Mouse (Mus musculus) liver, embryonic 13.5 days (tissue): ENCODE measurements around the gene Pdzd3. TPM values are rescaled to one million over a fixed set of nuclear protein-coding genes. Genes with fewer than 3 reads are reported as not detected.
A peak's percentile ranks its signal among the peaks of the same experiment; 100 is the strongest.
"Not testable (repeated sequence)": the region's sequence is repeated elsewhere in the genome, so short reads cannot be mapped to it uniquely, and the experiment has no call there.

ENCODE experiments used
- ATAC-seq: fragments of 200-750 bp; cut with Nextera tagmentation; 2 replicates; pipeline ENCODE4 v1.8.0; 2017; ENCODE audit warnings: low read depth, mild to moderate bottlenecking, moderate number of reproducible peaks, moderate library complexity
- DNase-seq: peaks from one replicate; pipeline ENCODE4 v3.0.0; 2022
- H3K27ac ChIP-seq: fragments of 300-500 bp; sonication (generic); 2 replicates; pipeline ENCODE4 v1.5.1; 2015; ENCODE audit warnings: moderate library complexity, mild to moderate bottlenecking, inconsistent platforms
- H3K27me3 ChIP-seq: fragments of 300-500 bp; sonication (generic); 2 replicates; pipeline ENCODE4 v1.6.1; 2015; ENCODE audit warnings: mild to moderate bottlenecking, inconsistent platforms
- H3K36me3 ChIP-seq: fragments of 300-500 bp; sonication (generic); 2 replicates; pipeline ENCODE4 v1.6.1; 2015; ENCODE audit warnings: mild to moderate bottlenecking, inconsistent platforms
- H3K4me1 ChIP-seq: fragments of 300-500 bp; sonication (generic); replicated peaks from 2 replicates; pipeline ENCODE4 v1.6.1; 2015; ENCODE audit warnings: inconsistent platforms
- H3K4me2 ChIP-seq: fragments of 300-500 bp; sonication (generic); 2 replicates; pipeline ENCODE4 v1.6.1; 2015; ENCODE audit warnings: inconsistent platforms, mild to moderate bottlenecking, moderate library complexity
- H3K4me3 ChIP-seq: fragments of 300-500 bp; sonication (generic); replicated peaks from 2 replicates; pipeline ENCODE4 v1.5.1; 2015; ENCODE audit warnings: mild to moderate bottlenecking, inconsistent platforms
- H3K9ac ChIP-seq: fragments of 300-500 bp; sonication (generic); 2 replicates; pipeline ENCODE4 v1.6.1; 2015; ENCODE audit warnings: mild to moderate bottlenecking, inconsistent platforms
- H3K9me3 ChIP-seq: fragments of 300-500 bp; sonication (generic); replicated peaks from 2 replicates; pipeline ENCODE4 v1.6.1; 2016; ENCODE audit warnings: inconsistent platforms
- WGBS: fragments of 180-500 bp; shearing (Covaris S2); methylation state at CpG from one replicate; pipeline ENCODE4 v1.1.7; 2015; ENCODE audit not compliant: insufficient replicate concordance; 5-methylcytosine and 5-hydroxymethylcytosine counted together
- polyA plus RNA-seq: library from polyadenylated mRNA; unstranded; fragments of >200 nt; fragmentation: Nextera tagmentation; extraction: Ambion mirVana; gene quantifications from 2 replicates; pipeline ENCODE4 v1.2.1, GENCODE M21; 2015

The Pdzd3 gene
- 0.06 and 0.24 TPM in 2 replicates for polyA plus RNA-seq

- Histone ChIP-seq H3K36me3 (no peaks in the 10 kb centered on the region), H3K9me3 (no peaks in the 10 kb centered on the region), H3K4me2 (no peak within 1 kb of the TSS), H3K27me3 (peaks cover 4% of the 10 kb centered on the region; the same call in 1 of the 2 replicates), H3K27ac (no peak within 1 kb of the TSS), H3K4me1 (peaks cover 30% of the 10 kb centered on the region), H3K9ac (no peak within 1 kb of the TSS), H3K4me3 (no peak within 1 kb of the TSS)
- no peak for ATAC-seq
- WGBS = 74% methylated on average over 10 of the region's 10 CpGs
- no peak for DNase-seq
Observed at GRCm38 (mm10) chr9:44251314-44251713, at the start of gene Pdzd3. Pdzd3 (minus strand) TSS chr9:44251471.

- WGBS = 89% methylated on average over 3 of the region's 3 CpGs
- not testable (repeated sequence) for H3K4me3 ChIP-seq, DNase-seq, H3K9ac ChIP-seq, H3K4me2 ChIP-seq, H3K9me3 ChIP-seq, H3K27me3 ChIP-seq, ATAC-seq
- peaks cover 81% of the 10 kb centered on the region for H3K36me3 ChIP-seq
- peak overlapping the region; percentile 34; the same call in 1 of the 2 replicates for H3K27ac ChIP-seq
- peaks cover 30% of the 10 kb centered on the region for H3K4me1 ChIP-seq
Observed at GRCm38 (mm10) chr9:44300001-44300400, 48.7 kb upstream of the Pdzd3 start.

DNA sequence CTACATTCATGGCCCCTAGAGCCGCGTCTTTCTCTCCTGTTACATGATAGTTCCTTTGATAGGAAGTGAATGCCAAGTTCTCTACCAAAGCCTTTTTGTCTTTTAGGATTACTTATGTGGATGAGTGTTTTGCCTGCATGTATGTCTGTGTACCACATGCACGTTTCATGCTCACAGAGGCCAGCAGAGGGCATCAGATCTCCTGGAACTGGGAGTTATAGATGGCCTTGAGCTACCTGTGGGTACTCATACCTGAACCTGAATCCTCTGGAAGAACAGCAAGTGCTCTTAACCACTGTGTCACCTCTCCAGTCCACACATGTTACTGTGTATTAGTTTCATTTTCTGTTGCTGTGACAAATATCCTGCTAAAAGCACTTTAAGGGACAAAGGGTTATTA is 41.2 kb upstream of the Pdzd3 start:
- Histone ChIP-seq H3K27me3 (0 out of 2 replicates have a peak, but pooled peaks cover 3% of the 10 kb centered on the region), H3K9me3 (0 out of 2 replicates have a peak, but pooled peaks cover 3% of the 10 kb centered on the region), H3K4me1 (peaks cover 40% of the 10 kb centered on the region), H3K9ac (no peak overlapping the region), H3K36me3 (peaks cover 74% of the 10 kb centered on the region), H3K4me3 (no peak overlapping the region), H3K4me2 (no peak overlapping the region), H3K27ac (peak overlapping the region; percentile 25; the same call in 1 of the 2 replicates)
- no peak for ATAC-seq
- WGBS = 57% methylated on average over 3 of the region's 3 CpGs
- DNase-seq = no peak

GRCm38 (mm10) chr9:44288959-44289291 is 37.7 kb upstream of the Pdzd3 start:
- DNase-seq (peak; percentile 33), ATAC-seq (peak; percentile 37)
- H3K4me2 ChIP-seq = peak overlapping the region; percentile 88
- peak overlapping the region; percentile 97 for H3K4me3 ChIP-seq
- H3K9ac ChIP-seq = peak overlapping the region; percentile 99
- peaks cover 52% of the 10 kb centered on the region for H3K36me3 ChIP-seq
- H3K27me3 ChIP-seq = 0 out of 2 replicates have a peak, but pooled peaks cover 8% of the 10 kb centered on the region
- 9% methylated on average over 11 of the region's 11 CpGs for WGBS
- H3K9me3 ChIP-seq = 0 out of 2 replicates have a peak, but pooled peaks cover 3% of the 10 kb centered on the region
- peak overlapping the region; percentile 97 for H3K27ac ChIP-seq
- peaks cover 71% of the 10 kb centered on the region for H3K4me1 ChIP-seq

GRCm38 (mm10) chr9:44288076-44288958 is 37.0 kb upstream of the Pdzd3 start, which contains the start of gene Abcg4:
Abcg4 (minus strand) TSS chr9:44288615.
- Histone ChIP-seq H3K36me3 (peaks cover 52% of the 10 kb centered on the region), H3K9me3 (0 out of 2 replicates have a peak, but pooled peaks cover 3% of the 10 kb centered on the region), H3K4me1 (peaks cover 77% of the 10 kb centered on the region), H3K4me2 (peak within 1 kb of the TSS; percentile 88), H3K4me3 (peak within 1 kb of the TSS; percentile 97), H3K27me3 (0 out of 2 replicates have a peak, but pooled peaks cover 8% of the 10 kb centered on the region), H3K27ac (peak within 1 kb of the TSS; percentile 97), H3K9ac (peak within 1 kb of the TSS; percentile 99)
- peak; percentile 85 for ATAC-seq
- peak; percentile 81 for DNase-seq
- WGBS = 1% methylated on average over 38 of the region's 38 CpGs

DNA sequence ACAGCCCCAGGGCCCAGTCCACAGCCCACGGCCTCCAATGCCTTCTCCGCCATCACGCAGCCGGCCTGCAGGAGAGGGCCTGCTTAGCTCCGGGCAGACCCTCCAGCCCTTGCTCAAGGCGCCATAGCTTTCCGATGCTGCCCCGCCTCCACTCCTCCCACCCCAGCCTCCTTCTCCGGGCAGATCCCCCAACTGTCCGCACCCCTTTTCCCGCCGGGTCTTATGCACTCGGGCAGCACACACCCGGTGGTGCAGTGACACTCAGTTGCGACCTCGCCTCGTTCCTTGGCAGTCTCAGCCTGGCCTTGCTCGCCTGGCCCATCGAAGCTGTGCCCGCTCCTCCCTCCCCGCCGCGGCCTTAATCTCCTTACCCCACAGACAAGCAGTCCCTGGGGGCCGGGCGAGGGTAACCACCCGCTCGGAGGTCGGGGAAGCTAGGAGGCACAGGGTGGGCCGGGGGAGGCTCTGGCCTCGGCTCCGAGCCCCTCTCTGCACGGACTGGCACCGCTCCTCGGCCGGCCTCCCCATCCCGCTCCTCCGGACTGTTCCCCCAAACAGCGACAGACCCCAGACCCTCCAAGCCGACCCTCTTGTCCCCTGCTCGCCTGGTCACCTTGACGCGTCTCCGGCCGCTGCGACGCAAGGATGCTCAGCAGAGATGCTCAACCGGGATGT is 36.3 kb upstream of the Pdzd3 start:
- Histone ChIP-seq H3K27ac (peak overlapping the region; percentile 97), H3K4me1 (peaks cover 77% of the 10 kb centered on the region), H3K9me3 (0 out of 2 replicates have a peak, but pooled peaks cover 3% of the 10 kb centered on the region), H3K4me2 (peak overlapping the region; percentile 88), H3K27me3 (0 out of 2 replicates have a peak, but pooled peaks cover 8% of the 10 kb centered on the region), H3K4me3 (peak overlapping the region; percentile 97), H3K36me3 (peaks cover 49% of the 10 kb centered on the region), H3K9ac (peak overlapping the region; percentile 99)
- WGBS = 2% methylated on average over 47 of the region's 47 CpGs
- peak; percentile 37 for ATAC-seq
- peak; percentile 48 for DNase-seq

DNA sequence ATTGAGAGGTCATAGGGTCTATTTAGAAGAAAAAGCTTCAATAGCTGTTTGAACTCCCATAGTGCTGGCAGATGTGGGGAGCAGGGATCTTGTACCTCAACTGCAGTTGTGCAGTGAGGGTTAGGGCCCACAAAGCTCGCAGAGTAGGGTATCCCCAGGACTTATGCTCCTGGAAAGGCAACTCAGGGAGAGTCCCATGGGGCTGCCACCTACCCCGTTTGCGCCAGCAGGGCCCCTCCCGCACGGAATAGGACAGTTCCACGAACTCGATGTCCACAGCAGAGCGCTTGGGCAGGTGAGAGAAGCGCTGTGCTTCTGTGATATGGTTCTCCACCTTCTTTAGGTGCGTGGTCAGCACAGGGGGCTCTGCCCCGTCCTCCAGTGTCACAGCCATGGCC is 35.7 kb upstream of the Pdzd3 start:
- DNase-seq (peak; percentile 29), ATAC-seq (0 out of 2 replicates have a peak, but pooled peaks have one; percentile 8)
- peak overlapping the region; percentile 97 for H3K4me3 ChIP-seq
- 6% methylated on average over 11 of the region's 11 CpGs for WGBS
- peak overlapping the region; percentile 97 for H3K27ac ChIP-seq
- H3K36me3 ChIP-seq = peaks cover 49% of the 10 kb centered on the region
- peak overlapping the region; percentile 99 for H3K9ac ChIP-seq
- H3K9me3 ChIP-seq = 0 out of 2 replicates have a peak, but pooled peaks cover 3% of the 10 kb centered on the region
- H3K27me3 ChIP-seq = 0 out of 2 replicates have a peak, but pooled peaks cover 8% of the 10 kb centered on the region
- peak overlapping the region; percentile 88 for H3K4me2 ChIP-seq
- H3K4me1 ChIP-seq = peaks cover 73% of the 10 kb centered on the region

DNA sequence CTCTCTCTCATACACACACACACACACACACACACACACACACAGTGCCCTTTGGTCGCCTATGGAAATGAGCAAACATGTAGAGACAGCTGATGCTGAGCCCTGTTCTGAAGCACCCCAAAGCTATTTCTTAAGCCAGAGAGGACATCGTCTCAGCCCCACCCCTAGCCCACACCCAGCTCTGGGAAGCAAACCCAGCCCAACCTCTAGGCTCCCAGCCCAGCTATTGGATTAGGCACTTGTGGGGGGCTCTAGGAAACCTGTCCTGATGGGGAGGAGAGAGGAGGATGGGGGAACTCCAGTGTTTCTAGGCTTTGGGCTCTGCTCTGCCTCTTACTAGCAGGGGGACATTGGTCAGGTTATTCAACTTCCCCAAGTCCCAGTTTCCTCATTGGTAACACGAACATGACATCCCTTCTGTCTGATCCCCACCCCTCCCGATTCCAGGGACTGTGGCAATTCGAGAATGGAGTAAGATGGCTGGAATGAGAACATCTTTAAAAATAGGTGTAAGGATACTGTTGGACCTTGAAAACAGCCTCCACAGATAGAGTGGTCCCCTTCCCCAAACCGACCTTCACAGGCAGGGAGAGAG is 35.1 kb upstream of the Pdzd3 start:
- 0 out of 2 replicates have a peak, but pooled peaks cover 8% of the 10 kb centered on the region for H3K27me3 ChIP-seq
- ATAC-seq (peak; percentile 62), DNase-seq (peak; percentile 68)
- peak overlapping the region; percentile 88 for H3K4me2 ChIP-seq
- peaks cover 49% of the 10 kb centered on the region for H3K36me3 ChIP-seq
- peak overlapping the region; percentile 97 for H3K4me3 ChIP-seq
- peak overlapping the region; percentile 99 for H3K9ac ChIP-seq
- WGBS = 4% methylated on average over 6 of the region's 6 CpGs
- H3K27ac ChIP-seq = peak overlapping the region; percentile 97
- 0 out of 2 replicates have a peak, but pooled peaks cover 3% of the 10 kb centered on the region for H3K9me3 ChIP-seq
- peaks cover 73% of the 10 kb centered on the region for H3K4me1 ChIP-seq

- H3K27ac ChIP-seq = no peak overlapping the region
- ATAC-seq (no peak), DNase-seq (no peak)
- H3K4me2 ChIP-seq = no peak overlapping the region
- H3K4me3 ChIP-seq = no peak overlapping the region
- 62% methylated on average over 5 of the region's 5 CpGs for WGBS
- H3K9me3 ChIP-seq = no peaks in the 10 kb centered on the region
- no peak overlapping the region for H3K9ac ChIP-seq
- H3K4me1 ChIP-seq = peaks cover 71% of the 10 kb centered on the region
- 0 out of 2 replicates have a peak, but pooled peaks cover 8% of the 10 kb centered on the region for H3K27me3 ChIP-seq
- H3K36me3 ChIP-seq = peaks cover 67% of the 10 kb centered on the region
Observed at GRCm38 (mm10) chr9:44283183-44283582, 31.9 kb upstream of the Pdzd3 start.

DNA sequence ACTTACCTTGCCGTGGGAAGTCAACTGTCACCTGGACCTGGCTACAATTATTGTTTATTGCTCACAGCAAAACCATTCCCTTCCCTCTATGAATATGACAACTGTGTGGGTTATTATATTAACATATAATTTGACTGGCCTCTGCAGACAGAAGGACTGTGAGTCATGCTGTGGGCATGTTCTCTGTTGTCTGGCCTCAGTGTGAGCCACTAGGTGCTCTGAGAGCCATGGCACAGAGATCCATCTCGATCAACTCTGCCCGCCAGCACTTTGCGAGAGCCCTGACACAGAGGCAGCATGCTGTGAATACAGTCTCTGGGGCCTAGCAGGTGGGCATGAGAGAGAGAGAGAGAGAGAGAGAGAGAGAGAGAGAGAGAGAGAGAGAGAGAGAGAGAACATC is 18.7 kb upstream of the Pdzd3 start:
- Histone ChIP-seq H3K36me3 (peaks cover 20% of the 10 kb centered on the region), H3K4me2 (no peak overlapping the region)
- 76% methylated on average over 4 of the region's 4 CpGs for WGBS

More for the DNA sequence above, 18.7 kb upstream of the Pdzd3 start:
- H3K27ac ChIP-seq = 0 out of 2 replicates have a peak overlapping the region, but pooled peaks have one; percentile 0
- H3K4me1 ChIP-seq = peaks cover 25% of the 10 kb centered on the region
- H3K9me3 ChIP-seq = peaks cover 4% of the 10 kb centered on the region; the same call in 1 of the 2 replicates
- DNase-seq = no peak
- no peak overlapping the region for H3K9ac ChIP-seq
- H3K27me3 ChIP-seq = no peaks in the 10 kb centered on the region
- no peak overlapping the region for H3K4me3 ChIP-seq
- ATAC-seq = no peak
